Mouse (Mus musculus) cerebellum, adult 9-10 months (tissue): ENCODE results near the gene Plekho2.

Experiments used
- DNase-seq: peaks from one replicate; pipeline ENCODE4 v3.0.0; 2022

Plekho2 gene

DNA sequence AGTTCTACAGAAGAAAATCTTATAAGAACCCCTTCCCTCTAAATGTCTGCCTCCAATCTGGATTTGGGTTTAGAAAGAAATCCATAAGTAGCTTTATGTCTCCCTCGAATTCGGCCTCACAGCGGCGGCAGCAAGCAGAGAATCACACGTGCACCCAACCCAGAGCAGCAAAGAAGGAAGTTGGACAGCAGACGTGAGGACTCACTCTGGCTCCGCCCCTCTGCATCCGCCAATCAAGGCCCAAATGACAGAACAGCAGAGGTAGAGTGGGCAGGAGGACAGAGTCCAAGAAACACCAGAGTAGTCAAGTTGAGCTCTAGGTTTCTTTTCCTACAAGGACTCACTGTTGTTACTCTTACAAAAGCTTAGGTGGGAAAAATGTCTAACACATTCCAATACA lies 3.2 kb upstream of the Plekho2 start:
- no peak for DNase-seq

DNA sequence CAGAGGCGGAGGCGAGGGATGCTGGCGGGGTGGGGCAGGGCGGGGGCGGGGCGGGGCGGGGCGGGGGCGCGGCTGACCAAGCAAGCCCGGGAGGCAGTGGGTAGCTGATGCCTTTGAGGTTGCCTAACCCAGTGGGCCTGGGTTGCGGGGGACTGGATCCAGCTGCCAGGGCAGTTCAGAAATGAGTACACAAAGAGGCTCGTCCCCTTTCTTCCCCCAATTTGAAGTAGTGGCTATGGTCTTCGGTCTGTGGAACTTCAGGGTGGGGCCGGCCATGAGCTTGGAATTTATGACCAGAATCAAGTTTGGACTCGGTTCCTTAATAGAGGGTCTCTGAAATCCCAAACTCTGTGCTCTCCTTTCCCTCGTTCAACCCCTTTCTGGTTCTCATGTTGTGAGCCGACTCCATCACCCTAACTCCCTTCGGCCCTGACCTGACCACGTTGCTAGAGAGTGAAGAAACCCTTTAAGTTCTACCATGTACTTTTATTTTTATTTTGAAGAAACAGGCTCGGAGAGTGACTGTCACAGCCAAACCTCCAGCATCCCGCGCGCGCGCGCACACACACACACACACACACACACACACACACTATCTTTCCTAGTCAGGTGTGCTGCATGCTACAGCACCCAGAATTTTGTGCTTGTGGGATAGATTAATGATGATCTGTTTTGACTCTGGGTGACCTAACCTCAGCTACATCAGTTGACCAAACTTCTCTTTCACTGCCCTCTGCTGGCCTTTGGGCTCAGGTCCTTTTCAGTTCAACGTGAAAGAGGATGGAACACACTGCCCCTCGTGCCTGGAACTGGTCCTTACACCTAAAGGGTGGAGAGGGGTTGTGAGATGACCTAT lies 789 bp upstream of the Plekho2 start:
- DNase-seq, result peak; percentile 86

DNA sequence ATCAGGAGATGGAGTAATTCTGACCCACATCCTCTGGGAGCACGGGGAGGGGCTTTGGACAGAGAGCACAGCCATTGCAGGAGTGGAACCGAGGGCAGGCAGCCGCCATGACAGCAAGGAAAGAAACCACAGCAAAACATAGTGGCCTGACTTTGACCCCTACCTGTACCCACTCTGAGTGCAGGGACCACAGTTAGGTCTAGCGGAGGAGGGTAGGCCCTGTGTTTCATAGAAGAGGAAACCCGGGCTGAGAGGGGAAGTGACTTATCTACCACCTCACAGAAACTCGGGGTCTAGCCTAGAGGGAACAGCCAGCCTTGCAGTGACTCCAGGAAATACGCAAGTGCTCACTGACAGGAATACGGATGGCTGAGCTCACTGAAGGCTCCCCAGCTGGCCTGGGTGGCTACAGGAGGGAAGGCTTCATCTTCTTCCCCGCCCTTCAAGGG lies 1.0 kb downstream of the Plekho2 start:
- DNase-seq, result no peak

DNA sequence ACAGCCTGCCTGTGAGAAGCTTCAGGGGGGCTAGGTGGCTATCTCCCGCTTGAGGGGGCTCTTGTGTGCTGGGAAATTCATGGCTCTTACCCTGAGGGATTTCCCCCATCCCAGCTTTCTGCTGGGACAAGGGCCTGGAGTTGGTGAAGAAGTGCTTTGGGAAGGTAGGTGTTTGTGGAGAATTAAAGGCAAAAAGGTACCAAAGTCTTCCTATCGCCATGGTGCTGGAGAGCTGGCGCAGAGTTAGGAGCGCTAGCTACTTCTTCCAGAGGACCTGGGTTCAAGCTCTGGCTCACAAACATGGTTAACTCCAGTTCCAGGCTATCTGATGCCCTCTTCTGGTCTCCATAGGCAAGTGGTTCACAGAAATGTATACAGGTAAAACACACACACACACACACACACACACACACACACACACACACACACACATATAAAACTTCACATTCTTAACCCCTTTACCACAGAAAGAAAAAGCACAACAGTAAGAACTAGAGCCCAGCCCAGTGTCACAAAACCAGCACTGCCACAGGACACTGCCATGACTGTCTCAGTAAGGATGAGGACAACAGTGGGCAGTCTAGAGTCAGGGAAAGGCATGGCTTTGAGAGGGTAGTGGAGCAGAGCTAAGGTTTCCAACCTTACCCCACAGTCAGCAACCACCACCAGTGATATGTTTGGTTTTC lies 2.2 kb downstream of the Plekho2 start:
- no peak for DNase-seq

DNA sequence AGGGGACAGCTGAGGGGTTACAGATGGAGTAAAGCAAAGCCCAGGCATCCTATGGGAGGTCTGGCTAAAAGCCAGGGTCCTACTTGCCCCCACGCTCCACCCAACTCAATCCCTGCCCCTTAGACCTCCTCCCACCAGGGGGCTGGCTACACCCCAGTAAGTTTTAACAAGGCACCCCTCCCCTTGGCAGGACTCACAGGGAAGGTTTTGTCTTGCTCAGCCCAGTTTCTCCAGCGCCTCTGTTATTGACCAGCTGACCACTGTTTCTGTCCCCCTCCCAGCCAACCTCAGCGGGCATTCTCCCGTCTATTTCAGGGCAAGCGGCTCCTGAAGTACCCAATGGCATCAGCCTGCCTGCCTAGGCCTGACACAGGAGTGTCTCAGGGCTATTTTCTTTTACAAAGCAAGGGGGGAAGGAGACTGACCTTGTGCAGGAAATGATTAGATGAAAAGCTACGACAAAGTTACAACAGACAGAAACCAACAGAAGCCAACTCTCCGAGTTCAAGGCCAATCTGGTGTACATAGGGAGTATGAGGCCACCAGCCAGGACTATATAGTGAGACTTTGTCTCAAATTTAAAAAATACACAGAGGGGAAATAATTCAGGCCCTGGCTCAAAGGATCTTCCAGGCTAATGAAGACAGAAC lies 2.9 kb downstream of the Plekho2 start:
- peak; percentile 32 for DNase-seq

DNA sequence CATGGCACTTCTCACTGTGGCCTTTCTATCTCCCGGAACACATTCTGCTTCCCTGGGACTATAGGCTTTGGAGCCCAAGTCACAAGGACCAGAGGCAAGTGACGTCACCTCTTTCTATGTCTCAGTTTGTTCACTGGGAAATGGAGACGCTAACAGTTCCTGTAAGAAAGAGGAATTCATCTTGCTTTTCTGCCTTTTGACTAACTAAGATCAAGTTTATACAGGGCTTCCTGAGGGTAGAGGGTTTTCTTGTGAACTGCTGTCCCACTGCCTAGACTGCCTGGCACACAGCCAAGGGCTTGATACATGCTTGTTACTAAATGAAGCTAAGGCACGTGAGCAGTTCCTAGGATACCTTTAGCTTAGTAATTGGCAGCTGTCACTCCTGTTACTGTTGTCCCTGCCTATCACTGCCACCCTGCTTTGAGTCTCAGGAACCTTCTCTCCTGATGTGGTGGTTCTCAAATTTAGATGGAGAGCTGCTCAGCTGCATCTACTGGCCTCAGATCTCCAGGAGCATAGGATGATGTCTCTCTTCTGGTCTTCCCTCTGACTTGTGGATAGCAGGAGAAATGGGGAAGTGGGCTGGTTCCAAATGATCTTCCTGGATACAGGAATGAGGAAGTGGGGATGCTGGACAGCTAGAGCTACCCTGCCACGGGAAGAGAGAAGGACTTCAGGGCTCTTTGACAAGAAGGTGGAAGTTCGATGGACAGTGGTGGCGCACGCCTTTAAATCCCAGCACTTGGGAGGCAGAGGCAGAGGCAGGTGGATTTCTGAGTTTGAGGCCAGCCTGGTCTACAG lies 4.2 kb downstream of the Plekho2 start:
- DNase-seq, result no peak

DNA sequence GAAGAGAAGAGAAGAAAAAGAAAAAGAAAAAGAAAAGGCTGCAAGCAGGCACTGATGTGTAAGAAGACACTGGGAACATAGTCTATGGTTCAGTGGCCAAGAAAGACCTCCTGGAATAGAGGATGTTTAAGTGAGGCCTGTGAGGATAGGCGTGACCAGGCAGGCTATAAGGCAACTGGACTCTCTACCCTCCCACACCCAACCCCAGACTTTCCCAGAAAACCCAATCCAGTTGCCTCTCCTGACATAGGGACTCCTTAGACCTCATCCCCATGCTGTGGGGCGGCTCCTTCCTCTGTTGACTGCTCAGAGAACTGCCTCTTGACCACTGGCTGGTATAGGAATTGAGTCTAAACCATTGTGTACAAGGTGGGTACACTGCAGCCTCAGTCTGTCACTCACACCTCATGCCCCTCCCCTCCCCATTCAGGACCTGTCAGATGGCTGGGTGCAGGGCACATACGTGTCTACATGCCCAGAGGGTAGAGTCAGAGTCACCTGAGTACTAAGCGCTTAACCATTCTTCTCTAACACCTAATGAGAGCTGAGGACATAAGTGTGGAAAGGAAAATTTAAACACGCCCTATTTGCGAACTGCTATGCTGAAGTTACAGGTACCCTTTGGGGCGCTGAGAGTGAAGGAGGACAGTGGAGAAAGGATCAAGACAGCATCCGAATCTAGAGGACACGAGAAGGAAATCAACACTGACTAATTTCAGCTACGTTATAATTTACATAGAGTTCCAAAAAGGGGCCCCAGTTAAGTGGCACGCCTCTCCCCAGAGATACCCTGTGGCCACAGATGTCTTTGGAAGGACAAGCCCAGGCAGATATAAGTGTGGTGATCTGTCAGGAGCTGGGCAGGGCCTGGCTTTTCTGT lies 5.1 kb downstream of the Plekho2 start:
- no peak for DNase-seq

DNA sequence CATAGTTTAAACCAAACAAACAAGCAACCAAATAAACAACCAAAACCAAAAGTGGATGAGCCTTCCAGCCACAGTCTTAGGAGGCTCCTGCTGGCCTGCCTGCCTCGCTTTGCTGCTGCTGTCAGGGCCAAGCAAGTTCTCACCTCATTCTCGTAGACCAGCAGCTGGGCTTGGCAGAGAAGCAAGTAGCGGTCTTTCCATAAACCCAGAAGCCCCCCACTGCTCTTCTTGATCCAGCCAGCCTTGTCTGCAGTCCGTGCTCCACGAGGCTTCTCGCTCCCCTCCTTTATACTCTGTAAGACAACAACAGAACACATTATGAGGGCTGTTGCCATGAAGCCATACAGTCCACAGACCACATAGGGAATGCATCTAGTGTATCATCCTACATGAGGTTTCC lies 7.0 kb downstream of the Plekho2 start:
- DNase-seq, result no peak

DNA sequence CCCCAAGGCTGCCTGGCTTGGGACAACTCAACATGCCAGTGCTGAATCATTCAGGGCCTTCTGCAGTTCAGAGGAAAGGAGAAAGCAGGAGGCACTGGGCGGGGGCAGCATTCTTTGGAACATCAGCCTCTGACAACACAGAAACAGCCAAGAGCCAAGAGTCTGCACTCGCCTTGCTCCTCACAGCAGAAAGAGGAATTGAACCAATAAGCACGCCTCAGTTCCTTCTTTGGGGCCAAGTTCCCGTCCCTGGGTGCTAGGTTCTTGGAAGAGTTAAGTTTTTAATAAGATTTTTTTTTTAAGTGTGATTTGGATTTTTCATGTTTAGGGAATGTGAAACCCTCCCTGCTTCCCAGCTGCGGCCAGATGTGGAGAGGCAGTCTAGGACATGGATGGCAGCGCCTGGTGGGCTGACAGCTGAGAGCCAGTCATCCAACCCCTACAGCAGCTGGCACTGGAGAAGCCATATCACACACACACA lies 10.3 kb downstream of the Plekho2 start:
- no peak for DNase-seq

DNA sequence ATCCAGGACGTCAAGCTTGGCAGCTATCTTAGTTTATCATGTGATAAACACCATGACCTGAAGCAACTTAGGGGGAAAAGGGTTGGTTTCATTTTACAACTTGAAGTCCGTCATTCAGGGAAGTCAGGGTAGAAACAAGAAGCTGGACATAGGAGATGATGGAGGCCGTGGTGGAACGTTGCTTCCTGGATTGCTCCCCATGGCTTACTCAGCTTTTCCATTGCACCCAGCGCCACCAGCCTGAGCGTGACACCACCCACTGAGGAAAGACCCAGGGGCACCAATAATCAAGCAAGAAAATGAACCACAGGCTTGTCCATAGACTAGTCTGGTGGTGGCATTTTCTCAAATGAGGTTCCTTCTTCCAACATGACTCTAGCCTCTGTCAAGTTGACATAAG lies 11.1 kb downstream of the Plekho2 start:
- no peak for DNase-seq

DNA sequence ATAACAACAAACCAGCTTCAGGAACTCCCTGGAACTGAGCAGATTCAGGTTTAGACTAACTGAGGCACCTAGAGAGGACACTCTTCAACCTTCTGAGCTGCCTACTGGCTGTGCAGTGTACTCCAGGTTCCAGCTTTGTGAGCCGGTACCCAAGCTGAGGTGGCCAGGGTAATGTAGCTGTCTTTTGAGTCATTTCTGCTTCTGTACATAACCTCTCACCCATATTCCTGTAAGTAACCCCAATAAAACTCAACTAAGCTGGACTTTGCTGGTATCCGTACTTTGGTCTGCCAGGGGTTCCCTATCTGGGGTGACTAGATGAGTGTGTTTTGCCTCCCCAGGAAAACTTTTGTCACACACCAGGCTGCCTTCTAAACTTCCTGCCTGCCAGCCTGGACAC lies 15.1 kb downstream of the Plekho2 start:
- DNase-seq, result no peak

DNA sequence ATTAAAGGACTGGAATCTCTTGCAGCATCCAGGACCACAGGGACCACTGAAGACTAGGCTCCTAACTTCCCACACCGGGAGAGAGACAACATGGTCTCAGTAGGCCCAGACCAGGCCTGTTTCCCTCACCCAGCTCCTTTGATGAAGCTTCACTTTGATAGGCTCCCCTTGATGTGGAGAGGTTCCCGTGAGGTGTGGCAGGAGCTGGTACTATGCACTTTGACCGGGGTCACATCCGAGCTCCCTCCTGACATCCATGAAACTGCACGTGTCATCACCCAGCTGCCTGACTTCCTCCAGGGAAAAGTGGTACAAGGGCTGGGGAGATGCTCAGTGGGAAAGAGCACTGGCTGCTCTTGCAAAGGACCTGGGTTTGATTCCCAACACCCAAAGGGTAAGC lies 16.8 kb downstream of the Plekho2 start:
- no peak for DNase-seq

DNA sequence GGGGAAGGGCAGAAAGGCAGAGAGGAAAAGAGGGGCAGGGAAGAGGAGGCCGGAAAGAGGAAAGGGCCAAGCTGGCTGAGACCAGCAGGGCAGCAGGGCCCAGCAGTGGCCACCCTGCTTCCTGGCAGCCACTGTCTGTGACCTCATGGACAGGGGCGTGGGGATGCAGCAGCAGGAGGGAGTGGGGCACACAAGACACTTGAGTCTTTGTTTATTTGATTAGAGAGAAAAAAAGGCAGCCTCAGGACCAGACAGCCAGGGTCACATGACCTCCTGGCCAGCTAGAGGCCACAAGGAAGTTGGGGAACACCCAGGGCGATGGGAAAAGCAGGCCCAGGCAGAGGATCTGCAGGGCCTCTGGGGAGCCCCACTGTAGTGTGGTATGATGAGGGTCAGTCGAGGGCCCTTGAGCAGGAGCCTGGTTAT lies 17.7 kb downstream of the Plekho2 start:
- DNase-seq, result peak; percentile 43

DNA sequence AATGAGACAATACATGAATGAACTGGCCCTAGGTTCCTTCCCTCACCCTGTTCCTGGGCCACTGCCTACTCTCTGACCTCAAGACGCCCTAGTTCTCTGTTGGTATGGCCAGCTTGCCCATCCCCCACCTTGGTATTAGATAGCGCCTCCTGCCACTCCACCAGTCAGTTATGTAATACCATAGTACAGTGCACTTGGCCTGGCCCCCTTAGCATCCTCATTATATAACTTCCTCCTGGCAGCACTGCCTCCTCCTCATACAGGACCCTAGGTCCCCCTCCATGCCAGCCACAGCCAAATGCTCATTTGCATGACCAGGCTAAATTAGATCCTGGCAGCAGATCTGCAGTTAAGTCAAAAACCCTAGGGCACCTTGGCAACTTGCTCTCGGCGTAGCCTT lies 18.8 kb downstream of the Plekho2 start:
- peak; percentile 39 for DNase-seq

DNA sequence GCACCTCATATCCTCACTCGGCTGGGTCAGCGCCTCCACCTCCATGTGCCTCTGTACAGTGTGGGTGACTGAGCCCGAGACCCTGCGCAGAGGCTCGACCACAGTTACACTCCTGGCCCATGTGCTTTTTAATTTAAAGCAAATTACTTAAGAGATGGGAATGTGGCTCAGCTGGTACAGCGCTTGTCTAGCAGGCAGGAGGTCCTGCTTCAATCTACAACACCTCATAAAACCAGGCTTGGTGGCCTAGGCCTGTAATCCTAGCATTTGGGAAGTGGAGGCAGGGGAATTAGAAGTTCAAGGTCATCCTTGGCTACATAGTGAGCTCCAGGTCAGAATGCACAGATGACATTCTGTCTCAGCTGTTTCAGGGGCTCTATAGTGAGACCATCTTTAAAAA lies 21.0 kb downstream of the Plekho2 start:
- DNase-seq, result no peak

DNA sequence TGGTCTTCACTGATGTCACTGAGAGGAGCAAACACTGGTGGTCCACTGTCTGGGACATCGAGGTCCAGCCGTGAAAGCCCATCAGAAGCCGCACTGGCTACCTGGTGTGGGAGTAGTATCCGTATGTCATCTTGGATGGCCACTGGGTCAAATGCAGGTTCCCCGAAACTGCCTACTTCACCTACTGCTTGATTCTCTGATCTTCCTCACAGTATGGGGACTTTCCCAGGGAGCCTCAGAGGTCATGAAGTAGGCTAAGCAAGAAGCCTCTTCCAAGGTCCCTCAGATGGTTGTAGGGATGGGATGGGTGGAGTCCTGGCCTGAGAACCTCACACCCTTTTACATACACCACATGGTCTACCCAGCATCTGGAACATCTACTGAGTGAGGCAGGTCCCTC lies 22.9 kb downstream of the Plekho2 start:
- no peak for DNase-seq

DNA sequence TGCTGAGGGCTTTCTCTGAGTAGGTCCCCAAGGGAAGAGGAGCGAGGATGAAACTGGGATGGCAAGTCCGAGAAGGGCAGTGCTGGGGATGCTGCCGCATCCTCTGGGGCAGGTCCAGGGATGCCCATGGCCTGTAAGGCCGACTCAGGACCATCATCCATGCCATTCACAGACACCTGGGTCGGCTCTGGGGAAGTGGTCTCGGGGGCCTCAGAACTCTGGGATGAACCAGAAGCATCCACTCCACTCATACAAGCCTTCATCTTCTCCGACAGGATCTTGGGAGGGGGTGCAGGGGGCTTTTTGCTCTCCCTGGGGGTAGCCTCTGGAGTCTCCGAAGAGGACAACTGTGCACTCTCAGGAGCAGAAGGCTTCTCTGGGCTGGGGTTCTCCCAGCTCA lies 23.5 kb downstream of the Plekho2 start:
- DNase-seq, result no peak

DNA sequence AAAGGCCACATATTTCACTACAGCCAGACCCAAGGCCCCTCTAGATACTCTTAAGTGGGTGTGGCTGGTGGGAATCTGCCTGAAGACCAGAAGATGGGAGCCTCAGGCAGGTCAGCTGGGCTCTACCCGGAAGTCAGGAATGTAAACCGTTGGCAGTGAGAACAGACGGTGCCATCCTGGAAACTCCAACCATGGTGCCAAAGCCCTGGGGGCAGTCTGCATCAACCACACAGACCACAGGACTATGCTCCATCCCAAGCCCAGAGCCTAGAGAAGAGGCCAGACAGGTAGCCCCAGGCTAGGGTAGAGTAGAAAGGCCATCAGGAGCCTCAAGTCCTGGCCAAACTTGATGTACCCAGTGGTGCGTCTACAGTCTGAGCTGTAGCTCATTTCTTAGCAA lies 24.2 kb downstream of the Plekho2 start:
- DNase-seq, result no peak

DNA sequence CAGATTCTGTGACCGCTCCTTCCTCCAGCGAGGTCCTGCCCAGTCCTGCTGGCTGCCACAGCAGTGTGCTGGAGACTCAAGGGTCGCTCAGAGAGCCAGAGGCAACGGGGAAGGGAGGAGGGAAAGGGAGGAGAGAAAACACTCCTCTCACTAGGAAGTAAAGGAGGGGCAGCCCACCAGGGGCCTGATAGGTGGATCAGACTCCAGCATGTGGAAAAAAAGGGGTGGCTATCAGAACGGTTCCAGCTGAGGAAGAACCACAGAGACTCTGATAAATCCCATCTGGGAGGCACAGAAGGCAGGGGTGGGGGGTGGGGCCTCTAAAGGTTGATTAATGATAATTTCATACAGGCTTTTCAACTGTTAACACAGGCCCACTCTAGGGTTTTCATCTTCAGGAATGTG lies 24.8 kb downstream of the Plekho2 start:
- DNase-seq, result no peak

DNA sequence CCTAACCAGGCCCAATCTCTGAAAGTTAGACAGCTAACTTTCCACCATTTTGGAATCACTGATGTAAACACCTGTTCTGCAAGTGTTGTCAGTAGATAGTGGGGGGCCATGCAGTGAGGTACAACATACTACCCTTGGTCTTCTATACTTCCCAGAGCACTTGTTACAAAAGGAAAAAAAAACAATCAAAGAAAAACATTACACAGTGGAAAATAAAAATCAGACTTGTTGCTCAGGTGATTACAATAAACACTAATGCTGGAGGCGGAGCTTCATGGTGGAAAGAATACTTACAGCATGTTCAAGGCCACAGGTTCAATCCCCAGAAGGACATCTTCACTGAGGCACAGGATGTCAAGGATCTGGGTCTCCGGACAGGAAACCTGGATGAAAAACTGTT lies 27.1 kb downstream of the Plekho2 start:
- no peak for DNase-seq

DNA sequence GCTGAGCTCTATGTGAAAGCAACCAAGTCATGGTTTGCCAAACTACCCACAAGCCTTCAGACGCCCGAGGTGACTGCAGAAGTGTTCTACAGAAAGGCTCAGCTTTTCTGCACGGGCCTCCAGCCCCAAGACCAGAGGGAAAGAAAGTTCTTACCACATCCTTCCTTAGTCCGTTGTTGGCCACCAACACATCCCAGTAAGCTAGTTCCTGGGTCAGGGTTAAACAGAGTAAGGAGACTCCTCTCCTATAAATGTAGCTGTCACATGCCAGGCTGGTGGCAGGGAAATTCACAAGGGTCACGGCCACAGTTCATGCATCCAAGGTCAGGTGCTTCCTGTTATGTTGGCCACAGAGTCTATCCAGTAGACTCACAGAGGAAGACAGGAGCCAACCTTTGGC lies 27.7 kb downstream of the Plekho2 start:
- DNase-seq, result no peak

DNA sequence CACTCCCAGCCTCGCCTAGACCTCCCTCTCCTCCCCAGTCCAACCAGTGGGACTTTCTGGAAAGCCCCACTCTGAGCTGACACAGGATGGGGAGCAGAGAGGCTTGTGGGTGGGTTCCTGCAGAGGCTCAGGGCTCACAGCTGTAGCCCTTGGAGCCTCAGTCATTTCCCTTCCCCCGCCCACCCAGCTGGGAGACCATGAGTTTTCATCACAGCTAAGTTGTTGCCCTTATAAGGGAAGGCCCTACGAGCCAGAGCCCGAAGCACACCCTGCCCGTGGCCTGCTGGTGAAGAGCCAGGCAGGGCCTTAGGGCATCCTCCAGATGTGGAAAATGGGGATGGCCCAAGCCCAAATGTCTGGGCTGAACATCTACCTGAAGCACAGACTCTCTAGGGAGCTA lies 28.8 kb downstream of the Plekho2 start:
- DNase-seq, result no peak
